Mouse (Mus musculus): ENCODE measurements around the gene Adipoq.

DNA sequence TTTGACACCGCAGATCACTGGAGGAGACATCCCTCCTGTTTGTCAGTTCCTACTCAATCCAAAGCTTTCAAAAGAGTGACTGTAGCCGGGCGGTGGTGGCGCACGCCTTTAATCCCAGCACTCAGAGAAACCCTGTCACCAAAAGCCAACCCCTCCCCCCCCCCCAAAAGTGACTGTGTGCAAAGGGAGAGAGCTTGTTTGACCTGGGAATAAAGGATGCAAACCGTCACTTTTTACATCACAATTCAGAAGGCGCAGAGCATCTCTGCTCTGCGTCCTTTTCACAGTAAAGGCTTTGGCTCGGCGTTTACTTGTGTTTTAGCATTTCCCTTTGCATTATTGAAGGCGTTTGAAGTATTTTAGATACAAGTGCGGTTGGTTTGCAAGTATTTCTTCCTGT lies 46.7 kb upstream of the Adipoq start:
- TF ChIP-seq CTCF (IDR thresholded peaks at IDR 0.05; ENCODE audit: low read depth) (no peak), EP300 (optimal IDR thresholded peaks at IDR 0.05) (no peak)
